In the genomic region with DNA sequence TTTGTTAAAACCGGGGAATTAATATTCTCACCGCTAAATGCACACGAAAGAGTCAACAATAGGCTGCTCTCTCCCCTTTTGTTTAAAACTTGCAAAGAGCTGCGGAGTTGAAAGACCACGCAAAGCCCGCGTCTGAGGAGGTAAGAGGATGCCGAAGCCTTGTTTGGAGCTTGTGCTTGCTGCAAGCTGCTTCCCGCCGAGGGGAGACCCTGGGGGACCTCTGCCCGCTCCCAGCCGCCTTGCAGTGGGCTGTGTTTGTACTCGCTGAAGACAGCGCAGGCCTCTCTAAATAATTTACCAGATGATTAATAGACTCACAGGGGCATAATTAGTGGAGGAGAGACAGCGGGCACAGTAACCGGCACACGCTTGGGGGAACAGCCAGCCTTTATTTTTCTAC, we compare ENCODE assay signal across 9 mouse cellular contexts. TPM values are rescaled to one million over a fixed set of nuclear protein-coding genes. Genes with fewer than 3 reads are reported as not detected.
DNase-seq lines count a peak whose midpoint lies in the region; ATAC-seq lines count a peak whose summit lies in the region.
"Had no signal": no experiment of that assay in that cellular context is flagged by ENCODE, and none has a peak within 500 bp of the region (broad histone marks: within the 10 kb centered on the region; RNA-seq: fewer than 3 reads in every experiment).

No protein-coding gene starts in this region.

- no peak overlapping the region for H3K27ac ChIP-seq in kidney, embryonic 15.5 days
- H3K27ac ChIP-seq in intestine, embryonic 15.5 days: no peak overlapping the region
- no peak overlapping the region for H3K27ac ChIP-seq in neural tube, embryonic 11.5 days (ENCODE audit: low read depth, low read length)

- ATAC-seq in kidney, embryonic 15.5 days (replicated peaks; ENCODE audit: low FRiP score): no peak
- no peak for ATAC-seq in intestine, embryonic 15.5 days
- ATAC-seq in neural tube, embryonic 11.5 days (ENCODE audit: insufficient read depth, low FRiP score, low TSS enrichment): no peak

- H3K4me2 ChIP-seq in kidney, embryonic 15.5 days: peak overlapping the region; percentile 69
- H3K4me2 ChIP-seq in intestine, embryonic 15.5 days (replicated peaks): peak overlapping the region; percentile 76
- H3K4me2 ChIP-seq in neural tube, embryonic 11.5 days (ENCODE audit: low read depth): peak overlapping the region; percentile 68

- peaks cover 36% of the 10 kb centered on the region for H3K4me1 ChIP-seq in kidney, embryonic 15.5 days
- H3K4me1 ChIP-seq in intestine, embryonic 15.5 days (replicated peaks): peaks cover 19% of the 10 kb centered on the region; the same call in 1 of the 2 replicates
- peaks cover 6% of the 10 kb centered on the region; the same call in 1 of the 2 replicates for H3K4me1 ChIP-seq in neural tube, embryonic 11.5 days (ENCODE audit: control insufficient read depth, insufficient read depth, low read length)

- H3K9ac ChIP-seq in kidney, embryonic 15.5 days: peak overlapping the region; percentile 18; the same call in 1 of the 2 replicates
- H3K9ac ChIP-seq in intestine, embryonic 15.5 days: peak overlapping the region; percentile 50
- H3K9ac ChIP-seq in neural tube, embryonic 11.5 days (ENCODE audit: low read length): peak overlapping the region; percentile 55

- H3K9me3 ChIP-seq in kidney, embryonic 15.5 days (replicated peaks): no peaks in the 10 kb centered on the region
- H3K9me3 ChIP-seq in intestine, embryonic 15.5 days: no peaks in the 10 kb centered on the region
- no peaks in the 10 kb centered on the region for H3K9me3 ChIP-seq in neural tube, embryonic 11.5 days (ENCODE audit: control insufficient read depth, low read length)

- peak overlapping the region; percentile 37 for H3K4me3 ChIP-seq in kidney, embryonic 15.5 days (replicated peaks)
- peak overlapping the region; percentile 34 for H3K4me3 ChIP-seq in intestine, embryonic 15.5 days (replicated peaks)
- H3K4me3 ChIP-seq in neural tube, embryonic 11.5 days (ENCODE audit: low read depth, low read length): peak overlapping the region; percentile 34
- H3K4me3 ChIP-seq: myocyte had no signal

- no peaks in the 10 kb centered on the region for H3K36me3 ChIP-seq in kidney, embryonic 15.5 days
- H3K36me3 ChIP-seq in intestine, embryonic 15.5 days: no peaks in the 10 kb centered on the region
- no peaks in the 10 kb centered on the region for H3K36me3 ChIP-seq in neural tube, embryonic 11.5 days (ENCODE audit: control insufficient read depth, insufficient read depth, low read length)

- WGBS in kidney, embryonic 15.5 days: under 1% methylated on average over 17 of the region's 17 CpGs
- 2% methylated on average over 17 of the region's 17 CpGs for WGBS in intestine, embryonic 15.5 days
- WGBS in neural tube, embryonic 11.5 days: 1% methylated on average over 17 of the region's 17 CpGs

- DNase-seq in kidney, postnatal 25 days: no peak
- DNase-seq in embryo, embryonic 9.5 days (ENCODE audit: extremely low spot score): peak; percentile 59
- peak; percentile 59 for DNase-seq in neural tube, embryonic 11.5 days (ENCODE audit: low spot score)
- DNase-seq in adrenal gland, postnatal 25 days: no peak
- DNase-seq in layer of hippocampus, postnatal 36 days: no peak
- no peak for DNase-seq in cerebellum, postnatal 10 days

- H3K27me3 ChIP-seq in kidney, embryonic 15.5 days: peaks cover 71% of the 10 kb centered on the region
- H3K27me3 ChIP-seq in intestine, embryonic 15.5 days (replicated peaks): peaks cover 6% of the 10 kb centered on the region; the same call in 1 of the 2 replicates
- peaks cover 23% of the 10 kb centered on the region for H3K27me3 ChIP-seq in neural tube, embryonic 11.5 days (ENCODE audit: control insufficient read depth, insufficient read depth, low read length)

RNA-seq across cellular contexts. Expression of a gene that starts 51.2 kb away (rescaled TPM):
- 0.99 and 1.0 TPM in 2 replicates for polyA plus RNA-seq in kidney, embryonic 15.5 days (2015; fragmentation: Nextera tagmentation; extraction: Ambion mirVana)
- polyA plus RNA-seq in intestine, embryonic 15.5 days (2015; fragmentation: Nextera tagmentation; extraction: Ambion mirVana): 0.44 and 0.48 TPM in 2 replicates
- 0.34 and 0.41 TPM in 2 replicates for polyA plus RNA-seq in neural tube, embryonic 11.5 days (2014; fragmentation: Nextera tagmentation; extraction: Ambion mirVana)
- total RNA-seq in adrenal gland, postnatal 25 days (2021): not detected in 2 replicates
- total RNA-seq in layer of hippocampus, postnatal 36 days (2021): 1 to 10 TPM; 1.0 to 1.7 TPM

RNA-seq across cellular contexts. Expression of a gene that starts 51.7 kb away (rescaled TPM):
- polyA plus RNA-seq in kidney, embryonic 15.5 days (2015; fragmentation: Nextera tagmentation; extraction: Ambion mirVana): 2.7 and 3.0 TPM in 2 replicates
- polyA plus RNA-seq in intestine, embryonic 15.5 days (2015; fragmentation: Nextera tagmentation; extraction: Ambion mirVana): 1.0 and 1.2 TPM in 2 replicates
- 0.99 and 1.2 TPM in 2 replicates for polyA plus RNA-seq in neural tube, embryonic 11.5 days (2014; fragmentation: Nextera tagmentation; extraction: Ambion mirVana)
- 1.5 TPM in 1 of 2 replicates, not detected in the other for total RNA-seq in adrenal gland, postnatal 25 days (2021)
- not detected for total RNA-seq in layer of hippocampus, postnatal 36 days (2021)

Comparison
In these comparisons a context has a peak if more than half of its experiments do, and no peak if none do; other contexts are left out.
1. DNase-seq: peak in embryo, embryonic 9.5 days (single experiment) and neural tube, embryonic 11.5 days (single experiment); none in kidney, postnatal 25 days (0 of 2), adrenal gland, postnatal 25 days (single experiment), layer of hippocampus, postnatal 36 days (0 of 2) and cerebellum, postnatal 10 days (0 of 2).
2. Peak in every context shown above with its lines, with median percentiles within 50 percentile points of each other: H3K4me2 ChIP-seq, H3K4me3 ChIP-seq and H3K9ac ChIP-seq.